Mouse (Mus musculus): Measurements from ENCODE around the gene Muc15.

Muc15 gene

DNA sequence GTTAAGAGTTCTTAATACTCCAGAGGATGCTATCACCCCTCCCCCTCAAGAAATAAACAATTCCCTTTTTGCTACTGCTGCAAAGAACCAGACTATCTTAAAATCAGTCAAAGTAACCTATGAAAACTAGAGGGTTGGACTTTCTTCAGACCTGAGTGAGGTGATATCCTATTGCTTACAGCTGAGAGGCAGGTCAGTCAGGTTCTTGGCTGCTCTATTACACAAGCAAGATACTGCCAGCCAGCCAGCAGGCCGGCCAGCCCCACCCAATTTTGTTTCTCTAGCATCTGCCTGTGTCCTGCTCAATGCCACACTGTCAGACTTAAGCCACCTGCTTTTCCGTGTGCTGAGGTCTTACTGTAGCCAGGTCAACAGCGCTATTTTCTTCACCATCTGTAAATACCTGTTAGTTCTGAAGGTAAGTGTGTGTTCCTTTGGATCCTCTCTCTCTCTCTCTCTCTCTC lies at the start of gene Muc15:
Muc15 (plus strand) TSS at position 51 of the 464 bp plus-strand sequence.
- DNase-seq = no peak

DNA sequence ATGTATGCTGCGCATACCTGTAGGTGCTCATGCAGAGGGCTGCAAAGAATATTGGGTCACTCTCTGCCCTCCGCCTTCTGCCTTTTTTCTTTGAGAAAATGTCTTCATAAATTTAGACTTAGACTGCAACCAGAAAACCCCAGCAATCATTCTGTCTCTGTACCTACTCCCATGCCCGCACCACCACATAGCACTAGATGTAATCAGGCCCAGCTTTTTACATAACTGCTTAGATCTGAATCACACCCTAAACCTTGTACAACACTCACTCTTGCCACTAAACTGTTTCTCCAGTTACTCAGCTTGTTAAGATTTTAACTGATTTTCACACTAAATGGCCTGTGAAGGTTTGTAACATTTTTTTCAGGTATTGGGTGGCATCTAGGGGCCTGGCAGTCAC lies 11.7 kb upstream of the Muc15 start:
- no peak for DNase-seq

DNA sequence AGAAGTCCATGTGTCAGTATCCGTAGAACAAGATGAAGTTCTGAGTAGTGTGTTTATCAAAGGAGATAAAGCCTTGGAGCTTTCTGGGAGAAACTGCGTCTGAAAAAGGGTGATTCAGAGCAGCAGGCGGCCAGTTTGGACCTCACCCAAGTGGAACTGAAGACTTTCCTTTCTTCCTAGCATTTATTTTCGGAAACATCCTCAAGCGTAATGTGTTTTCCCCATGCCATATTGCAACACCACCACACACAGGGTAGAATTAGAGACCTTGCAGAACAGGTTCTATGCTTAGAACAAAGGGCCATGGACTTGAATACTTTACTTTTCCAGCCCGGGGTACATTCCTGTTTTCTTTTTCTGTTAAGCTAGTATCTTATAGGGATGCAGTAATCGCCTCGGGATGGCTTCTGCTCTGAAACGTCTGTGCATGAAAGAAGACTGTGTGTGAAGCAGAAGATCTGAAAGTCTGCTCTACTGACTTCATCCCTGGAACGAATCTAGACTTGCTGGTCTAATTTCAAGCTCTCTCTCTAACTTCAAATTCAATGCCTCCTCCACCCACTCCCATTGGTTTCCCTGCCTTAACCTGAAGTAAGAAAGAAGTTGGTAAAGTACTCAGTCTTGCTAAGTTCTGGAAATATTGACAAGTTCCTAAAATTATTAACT lies 11.0 kb upstream of the Muc15 start:
- DNase-seq = peak; percentile 6

DNA sequence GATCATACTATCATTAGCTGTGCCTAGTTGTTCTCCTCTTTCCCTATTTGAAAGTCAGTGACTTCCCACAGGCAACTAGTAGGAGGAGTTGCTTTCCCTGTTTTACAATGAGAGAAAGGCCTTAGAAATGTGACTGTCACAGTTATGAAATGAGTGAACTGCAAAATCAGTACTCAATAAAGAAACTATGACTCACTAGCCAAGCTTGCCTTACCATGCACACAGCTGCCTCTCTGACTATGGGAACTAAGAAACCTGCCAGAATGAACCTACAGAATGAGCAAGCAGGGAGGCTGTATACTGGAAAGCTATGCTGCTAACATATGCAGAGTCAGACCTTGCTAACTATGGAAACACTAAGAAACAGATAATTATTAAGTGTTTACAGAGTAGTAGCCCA lies 2.1 kb upstream of the Muc15 start:
- DNase-seq = no peak

DNA sequence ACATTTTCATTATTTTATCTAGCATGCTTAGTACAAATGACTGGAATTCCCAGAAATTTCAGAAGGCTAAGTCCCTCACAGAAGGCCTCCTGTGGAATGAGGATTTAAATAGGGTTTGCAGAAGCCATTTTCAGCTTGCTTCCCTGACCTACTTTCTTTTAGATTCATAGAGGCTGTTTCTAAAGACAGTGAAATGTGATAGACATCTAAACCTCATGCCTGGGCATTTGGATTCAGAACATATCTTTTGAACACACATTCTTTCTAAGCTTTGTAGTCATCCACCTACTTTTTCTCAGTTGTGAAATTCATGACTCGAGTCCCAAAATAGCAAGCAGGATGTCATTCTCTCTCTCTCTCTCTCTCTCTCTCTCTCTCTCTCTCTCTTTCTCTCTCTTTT lies 1.1 kb downstream of the Muc15 start:
- no peak for DNase-seq

DNA sequence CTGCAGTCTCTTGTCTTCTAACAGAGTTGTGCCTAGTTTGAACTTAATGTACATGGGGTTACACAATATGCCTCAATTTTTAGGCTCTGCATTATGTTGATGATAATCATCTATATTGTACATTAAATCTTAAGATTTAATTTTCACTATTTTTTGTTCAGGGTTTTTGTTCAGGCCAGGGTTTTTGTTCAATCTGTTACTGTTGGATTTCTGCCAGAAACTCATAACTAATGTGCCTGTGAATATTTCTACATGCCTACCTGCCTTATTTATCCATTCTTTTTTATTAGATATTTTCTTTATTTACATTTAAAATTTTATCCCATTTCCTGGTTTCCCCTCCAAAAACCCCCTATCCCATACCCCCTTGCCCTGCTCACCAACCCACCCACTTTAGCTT lies 5.0 kb downstream of the Muc15 start:
- no peak for DNase-seq

DNA sequence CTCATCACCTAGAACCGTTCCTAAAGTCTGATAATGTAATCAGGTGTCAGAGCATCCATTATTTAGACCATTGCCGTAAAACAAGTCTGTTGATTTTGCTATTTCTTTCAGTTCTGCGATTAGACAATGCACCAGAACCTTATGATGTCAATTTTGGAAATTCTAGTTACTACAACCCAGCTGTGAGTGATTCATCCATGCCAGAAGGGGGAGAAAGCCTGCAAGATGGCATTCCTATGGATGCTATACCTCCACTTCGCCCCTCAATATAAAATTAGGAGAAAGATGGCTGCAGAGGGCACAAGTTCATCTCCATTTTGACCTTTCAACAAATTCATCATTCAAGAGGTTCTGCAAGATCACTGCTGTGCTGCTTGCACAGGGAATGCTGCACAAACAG lies 16.1 kb downstream of the Muc15 start:
- no peak for DNase-seq

DNA sequence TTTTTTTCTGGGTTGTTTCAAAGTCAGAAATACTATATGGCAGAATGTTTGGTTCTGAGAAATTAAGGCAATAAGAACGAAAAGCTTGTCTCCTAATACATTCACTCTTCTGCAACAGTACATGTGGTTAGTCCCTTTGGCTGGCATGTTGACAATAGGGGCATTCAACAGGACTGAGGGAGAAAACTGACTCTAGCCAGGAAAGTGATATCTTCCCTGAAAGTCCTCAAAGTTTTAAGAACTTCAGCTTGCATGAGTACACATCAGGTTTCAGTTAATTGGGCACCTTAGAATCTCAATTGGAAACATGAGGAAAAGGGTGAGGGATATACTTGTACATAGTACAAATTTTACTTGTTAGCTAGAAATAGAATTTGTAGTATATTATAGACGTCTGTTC lies 16.8 kb downstream of the Muc15 start:
- DNase-seq = no peak

DNA sequence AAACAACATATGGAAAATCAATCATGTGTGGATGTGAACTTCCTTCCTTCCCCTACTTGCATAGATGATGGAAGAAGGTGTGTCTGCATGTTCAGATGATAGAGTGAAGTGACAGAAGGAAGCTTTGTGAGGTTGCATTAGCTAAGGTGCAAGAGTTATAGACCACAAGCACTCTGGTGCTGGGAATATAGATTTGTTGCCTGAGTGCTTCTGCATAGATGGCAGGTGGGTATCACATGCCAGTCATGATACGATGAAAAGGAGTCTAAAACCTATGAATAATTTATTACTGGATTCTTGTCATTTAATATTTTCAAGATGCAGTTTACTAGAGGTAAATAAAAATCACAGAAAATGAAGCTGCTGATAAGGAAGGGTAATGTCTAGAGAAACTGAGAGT lies 18.6 kb downstream of the Muc15 start:
- DNase-seq = no peak

DNA sequence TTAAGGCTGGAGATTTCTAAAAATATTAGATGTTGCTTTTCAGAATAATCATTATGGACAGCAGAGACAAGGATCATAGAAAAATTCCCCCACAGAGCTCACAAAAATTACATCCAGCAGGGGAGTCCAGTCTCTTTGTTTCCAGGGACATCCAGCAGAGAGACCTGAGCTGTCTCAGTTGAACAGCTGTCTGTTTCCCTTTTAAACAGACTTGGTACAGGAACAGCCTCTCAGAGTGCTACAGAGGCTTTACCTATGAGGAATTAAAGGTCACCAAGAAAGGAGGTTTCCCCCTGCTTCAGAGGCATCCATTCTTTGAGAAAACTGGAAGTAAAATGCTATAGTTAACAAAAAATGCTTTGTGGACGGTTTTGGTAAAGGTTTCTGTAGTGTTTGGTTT lies 19.4 kb downstream of the Muc15 start:
- DNase-seq = no peak

DNA sequence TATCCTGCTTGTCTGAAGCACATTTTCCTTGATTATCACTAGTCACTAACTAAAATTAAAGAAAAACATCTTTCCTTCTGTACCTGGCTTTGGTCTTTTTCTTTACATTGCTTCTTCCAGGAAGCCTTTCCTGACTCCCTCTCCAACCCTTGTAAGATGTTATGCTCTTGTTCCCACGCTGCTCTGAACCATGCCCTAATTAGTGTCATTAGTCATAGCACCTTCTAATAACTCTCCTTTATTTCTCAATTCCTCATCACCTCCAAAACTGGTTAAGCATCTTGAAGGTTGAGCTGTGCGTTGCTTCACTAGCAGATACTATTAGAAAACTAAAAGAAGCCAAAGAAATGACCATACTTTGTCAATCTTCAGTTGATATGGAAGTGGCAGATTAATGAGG lies 36.4 kb downstream of the Muc15 start:
- no peak for DNase-seq

DNA sequence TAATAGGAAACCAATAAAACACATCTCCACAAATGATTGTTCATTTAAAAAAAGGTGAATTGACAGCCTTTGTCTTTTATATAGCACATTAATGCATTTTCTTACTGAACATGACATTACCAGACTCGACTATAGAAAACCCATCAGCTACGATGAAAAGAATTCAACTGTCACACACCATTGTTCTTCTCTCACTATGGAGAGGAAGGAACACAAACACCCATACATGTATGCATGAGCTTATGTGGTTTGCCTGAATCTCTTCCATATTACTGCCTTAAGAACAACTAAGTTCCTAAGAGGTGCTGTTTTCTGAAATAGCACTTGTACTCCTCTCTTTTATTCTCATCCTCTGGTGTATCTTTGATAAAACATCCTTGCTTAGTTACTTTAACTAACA lies 38.3 kb downstream of the Muc15 start:
- no peak for DNase-seq

DNA sequence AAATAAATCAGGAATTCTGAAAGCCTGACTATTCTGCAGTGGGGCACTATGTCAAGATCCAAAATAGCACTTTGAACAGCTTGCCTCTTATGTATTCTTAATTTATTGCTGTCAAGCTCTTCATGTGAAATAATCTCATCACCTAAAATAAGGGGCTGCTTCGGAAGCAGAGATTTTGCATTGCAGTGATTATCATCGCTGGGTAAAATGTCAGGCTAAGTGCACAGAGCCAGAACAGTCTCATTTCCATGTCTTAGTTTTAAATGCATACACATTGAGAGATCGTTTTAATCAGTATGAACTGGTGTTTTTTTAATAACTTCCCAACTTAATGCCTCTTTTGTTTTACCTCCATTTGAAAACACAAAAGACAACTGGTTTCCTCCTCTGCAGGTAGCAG lies 66.3 kb downstream of the Muc15 start:
- DNase-seq = no peak

All from lung, postnatal 10 days (tissue).